Mouse (Mus musculus) bone marrow, adult 2 months (tissue): ENCODE data around the gene Stoml2.

Source experiments
- CTCF ChIP-seq: fragments of 200-500 bp; IDR thresholded peaks from 2 replicates; pipeline ENCODE4 v1.5.1; 2011; ENCODE audit warnings: low read length, control low read depth; ENCODE audit not compliant: control insufficient read depth, insufficient read depth
- POLR2A ChIP-seq: fragments of 200-500 bp; IDR thresholded peaks from 2 replicates; pipeline ENCODE4 v1.6.1; 2011; ENCODE audit warnings: low read depth, mild to moderate bottlenecking, control low read depth, low read length, borderline replicate concordance; ENCODE audit not compliant: control insufficient read depth

DNA sequence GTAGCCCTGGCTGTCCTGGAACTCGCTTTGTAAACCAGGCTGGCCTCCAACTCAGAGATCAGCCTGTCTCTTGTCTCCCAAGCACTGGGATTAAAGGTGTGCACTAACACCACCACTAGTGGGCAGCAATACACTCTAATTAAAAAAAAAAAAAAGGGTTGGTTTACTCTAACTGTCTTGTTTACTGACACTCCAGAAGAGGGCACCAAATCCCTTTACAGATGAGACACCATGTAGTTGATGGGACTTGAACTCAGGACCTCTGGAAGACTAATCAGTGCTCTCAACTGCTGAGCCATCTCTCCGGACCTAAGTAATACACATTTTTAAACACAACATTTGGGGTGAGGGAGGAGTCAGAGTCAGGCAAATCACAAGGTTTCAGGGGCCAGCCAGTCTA is 25.7 kb downstream of the Stoml2 start:
- TF ChIP-seq POLR2A: no peak
- 0 out of 2 replicates have a peak, but pooled peaks have one; percentile 0 for TF ChIP-seq CTCF
